Mouse (Mus musculus) heart, postnatal 0 days (tissue): ENCODE measurements around the gene Slc25a31. TPM values are rescaled to one million over a fixed set of nuclear protein-coding genes. Genes with fewer than 3 reads are reported as not detected.

Experiments
- ATAC-seq: fragments of 200-750 bp; cut with Nextera tagmentation; 2 replicates; pipeline ENCODE4 v1.8.0; 2017; ENCODE audit warnings: low read depth, moderate number of reproducible peaks, moderate library complexity; ENCODE audit not compliant: insufficient read depth
- DNase-seq: peaks from one replicate; pipeline ENCODE4 v3.0.0-alpha.2; 2016; ENCODE audit warnings: low spot score
- H3K27ac ChIP-seq: fragments of 300-500 bp; sonication (generic); 2 replicates; pipeline ENCODE4 v1.5.1; 2014; ENCODE audit warnings: low read depth, mild to moderate bottlenecking
- H3K27me3 ChIP-seq: fragments of 300-500 bp; sonication (generic); 2 replicates; pipeline ENCODE4 v1.6.1; 2014; ENCODE audit warnings: low read length, mixed read lengths; ENCODE audit not compliant: control insufficient read depth, insufficient read depth
- H3K36me3 ChIP-seq: fragments of 300-500 bp; sonication (generic); replicated peaks from 2 replicates; pipeline ENCODE4 v1.6.1; 2014; ENCODE audit warnings: low read length, mixed read lengths; ENCODE audit not compliant: control insufficient read depth, insufficient read depth
- H3K4me1 ChIP-seq: fragments of 300-500 bp; sonication (generic); 2 replicates; pipeline ENCODE4 v1.6.1; 2014; ENCODE audit warnings: antibody characterized with exemption; ENCODE audit not compliant: control insufficient read depth, insufficient read depth
- H3K4me2 ChIP-seq: fragments of 300-500 bp; sonication (generic); 2 replicates; pipeline ENCODE4 v1.6.1; 2014; ENCODE audit warnings: low read depth, mild to moderate bottlenecking, low read length, moderate library complexity
- H3K4me3 ChIP-seq: fragments of 300-500 bp; sonication (generic); 2 replicates; pipeline ENCODE4 v1.5.1; 2014; ENCODE audit warnings: low read depth, low read length
- H3K9ac ChIP-seq: fragments of 300-500 bp; sonication (generic); replicated peaks from 2 replicates; pipeline ENCODE4 v1.6.1; 2014; ENCODE audit warnings: low read depth, low read length, mixed read lengths
- H3K9me3 ChIP-seq: fragments of 300-500 bp; sonication (generic); replicated peaks from 2 replicates; pipeline ENCODE4 v1.6.1; 2016; ENCODE audit warnings: low read length; ENCODE audit not compliant: control insufficient read depth
- CTCF ChIP-seq: IDR thresholded peaks from 2 replicates; pipeline ENCODE4 v1.5.1; 2016; ENCODE audit warnings: antibody characterized with exemption, control low read depth, low read depth
- EP300 ChIP-seq: IDR thresholded peaks from 2 replicates; pipeline ENCODE4 v1.6.1; 2016; ENCODE audit warnings: antibody characterized with exemption, low read depth
- WGBS: fragments of 180-500 bp; shearing (Covaris S2); extraction: QIAGEN DNeasy Blood & Tissue Kit; methylation state at CpG from one replicate; pipeline ENCODE4 v1.1.7; 2014; 5-methylcytosine and 5-hydroxymethylcytosine counted together
- polyA plus RNA-seq: library from polyadenylated mRNA; unstranded; fragments of >200 nt; fragmentation: Nextera tagmentation; extraction: Ambion mirVana; gene quantifications from 2 replicates; pipeline ENCODE4 v1.2.1, GENCODE M21; 2015
- total RNA-seq: library from RNA; depleted of rRNA; stranded (reverse); fragments of >200 nt; gene quantifications from 2 replicates; pipeline ENCODE4 v1.2.3, GENCODE M21; 2014; ENCODE audit warnings: low replicate concordance

Slc25a31 gene
- total and polyA plus RNA-seq, 2 experiments from 2014 or later = 0.86 TPM; not detected in 1

DNA sequence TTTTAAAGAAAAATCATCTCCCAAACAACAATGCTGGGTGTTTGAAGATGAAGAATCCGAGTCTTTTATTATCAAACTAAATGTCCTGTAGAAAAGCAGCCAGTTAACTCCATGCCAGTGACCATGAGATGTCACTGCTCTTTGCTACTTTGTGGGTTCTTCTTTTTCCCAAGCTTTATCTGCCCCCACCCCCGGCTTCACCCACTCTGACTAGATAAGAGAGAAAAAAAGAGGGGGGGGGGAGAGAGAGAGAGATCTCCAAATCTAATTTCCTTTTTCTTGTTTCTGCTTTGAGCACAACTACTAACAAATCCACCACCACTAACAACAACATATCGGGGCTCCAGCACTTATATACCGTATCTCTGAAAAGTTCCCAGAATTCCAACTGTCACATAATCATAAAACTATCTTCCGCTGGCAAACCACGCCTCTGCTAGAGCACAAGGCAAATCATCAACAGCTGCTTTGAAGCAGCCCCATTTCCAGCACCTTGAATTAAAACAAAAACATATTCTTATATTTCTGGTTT is 29.8 kb downstream of the Slc25a31 start:
- Histone ChIP-seq H3K4me1 (no peaks in the 10 kb centered on the region), H3K27ac (no peak overlapping the region), H3K4me3 (no peak overlapping the region), H3K9me3 (no peaks in the 10 kb centered on the region), H3K36me3 (no peaks in the 10 kb centered on the region), H3K4me2 (no peak overlapping the region), H3K27me3 (no peaks in the 10 kb centered on the region), H3K9ac (no peak overlapping the region)
- DNase-seq = no peak
- ATAC-seq = no peak
- WGBS = 62% methylated on average over 6 of the region's 6 CpGs
- TF ChIP-seq EP300 (no peak), CTCF (no peak)

GRCm38 (mm10) chr3:40744024-40744835 is 35.6 kb downstream of the Slc25a31 start, which contains the start of gene Hspa4l:
Gene Hspa4l, plus strand, starts transcription at chr3:40744495.
- H3K27ac ChIP-seq = peak within 1 kb of the TSS; percentile 75
- no peaks in the 10 kb centered on the region for H3K36me3 ChIP-seq
- peaks cover 14% of the 10 kb centered on the region for H3K4me1 ChIP-seq
- H3K4me2 ChIP-seq = peak within 1 kb of the TSS; percentile 83
- no peaks in the 10 kb centered on the region for H3K27me3 ChIP-seq
- 32% methylated on average over 16 of the region's 16 CpGs for WGBS
- ATAC-seq = no peak
- peak within 1 kb of the TSS; percentile 86 for H3K4me3 ChIP-seq
- H3K9ac ChIP-seq = peak within 1 kb of the TSS; percentile 78
- TF ChIP-seq CTCF (no peak), EP300 (no peak)
- no peak for DNase-seq
- H3K9me3 ChIP-seq = no peaks in the 10 kb centered on the region

DNA sequence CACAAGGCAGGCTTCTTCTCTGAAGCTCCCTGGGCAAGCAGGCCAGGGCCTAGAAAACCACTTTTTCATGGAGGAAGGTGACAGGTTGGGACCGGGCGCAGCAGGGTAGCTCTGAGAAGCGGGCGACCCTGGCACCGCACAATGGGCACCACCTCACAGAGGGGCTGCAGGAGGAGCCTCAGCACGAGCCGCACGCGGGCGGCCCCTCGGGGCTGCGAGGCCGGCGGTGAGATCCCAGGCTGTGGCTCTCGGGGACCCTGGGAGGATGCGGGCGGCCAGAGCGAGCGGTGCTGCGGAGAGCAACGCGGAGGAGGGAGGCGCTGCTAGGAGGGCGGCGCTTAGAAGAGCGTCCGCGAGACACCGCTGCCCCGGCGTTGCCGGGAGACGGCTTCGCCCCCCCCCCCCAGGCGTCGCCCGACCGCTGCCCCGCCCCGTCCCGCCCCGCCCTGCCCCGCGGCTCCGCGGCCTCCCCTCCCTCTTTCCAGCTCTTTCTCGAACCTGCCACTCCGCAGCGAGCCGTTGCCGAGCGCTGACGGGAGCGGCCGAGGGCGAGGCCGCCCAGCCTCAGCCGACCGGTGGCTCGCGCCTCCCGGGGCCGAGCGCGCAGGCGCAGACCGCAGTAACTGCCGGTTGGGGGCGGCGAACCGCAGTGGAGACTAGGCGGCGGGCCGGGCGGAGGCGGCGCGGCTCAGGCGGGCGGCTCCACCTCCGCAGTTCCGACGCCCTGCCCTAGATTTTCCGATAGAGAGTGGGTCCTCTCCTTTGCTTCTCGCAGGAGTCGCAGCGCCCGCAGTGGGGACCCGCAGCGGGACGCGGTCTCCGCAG is 36.4 kb downstream of the Slc25a31 start:
- Histone ChIP-seq H3K27me3 (no peaks in the 10 kb centered on the region), H3K4me3 (peak overlapping the region; percentile 86), H3K9me3 (no peaks in the 10 kb centered on the region), H3K27ac (peak overlapping the region; percentile 75), H3K4me1 (peaks cover 14% of the 10 kb centered on the region), H3K9ac (peak overlapping the region; percentile 78), H3K4me2 (peak overlapping the region; percentile 83), H3K36me3 (no peaks in the 10 kb centered on the region)
- TF ChIP-seq CTCF (no peak), EP300 (no peak)
- ATAC-seq (peak; percentile 93), DNase-seq (peak; percentile 84)
- WGBS = under 1% methylated on average over 56 of the region's 93 CpGs

GRCm38 (mm10) chr3:40745661-40746547 is 37.2 kb downstream of the Slc25a31 start:
- DNase-seq (peak; percentile 45), ATAC-seq (peak; percentile 22; the same call in 1 of the 2 replicates)
- Histone ChIP-seq H3K4me2 (peak overlapping the region; percentile 83), H3K9ac (peak overlapping the region; percentile 78), H3K4me3 (peak overlapping the region; percentile 86), H3K27me3 (no peaks in the 10 kb centered on the region), H3K27ac (peak overlapping the region; percentile 75), H3K4me1 (peaks cover 14% of the 10 kb centered on the region), H3K36me3 (no peaks in the 10 kb centered on the region), H3K9me3 (no peaks in the 10 kb centered on the region)
- 2% methylated on average over 37 of the region's 37 CpGs for WGBS
- no peak for TF ChIP-seq CTCF
- TF ChIP-seq EP300 = no peak

DNA sequence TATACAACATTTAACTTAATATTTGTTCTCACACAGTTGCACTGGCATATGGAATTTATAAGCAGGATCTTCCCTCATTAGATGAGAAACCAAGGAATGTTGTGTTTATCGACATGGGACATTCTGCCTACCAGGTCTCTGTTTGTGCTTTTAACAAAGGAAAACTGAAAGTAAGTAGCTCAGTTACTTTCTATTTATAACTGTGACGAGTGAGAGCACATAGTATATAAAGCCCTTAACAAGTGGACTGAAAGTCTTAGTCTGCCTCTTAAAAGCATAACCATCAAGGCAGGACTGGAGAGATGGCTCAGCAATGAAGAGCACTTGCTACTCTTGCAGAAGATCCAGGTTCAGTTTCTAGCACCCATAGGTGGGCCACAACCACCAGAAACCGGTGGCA is 52.1 kb downstream of the Slc25a31 start:
- Histone ChIP-seq H3K4me3 (no peak overlapping the region), H3K36me3 (peaks cover 41% of the 10 kb centered on the region), H3K27me3 (no peaks in the 10 kb centered on the region), H3K27ac (no peak overlapping the region), H3K9ac (no peak overlapping the region), H3K4me2 (no peak overlapping the region), H3K9me3 (no peaks in the 10 kb centered on the region), H3K4me1 (no peaks in the 10 kb centered on the region)
- WGBS = 65% methylated on average over 3 of the region's 3 CpGs
- TF ChIP-seq CTCF (no peak), EP300 (no peak)
- ATAC-seq (no peak), DNase-seq (no peak)
